Mouse (Mus musculus) G1E (cell line): ENCODE measurements around the gene Myl4. TPM values are rescaled to one million over a fixed set of nuclear protein-coding genes. Genes with fewer than 3 reads are reported as not detected.

Experiments used
- ATAC-seq: 2 replicates; pipeline ENCODE4 v1.8.0; 2016; ENCODE audit warnings: mild to moderate bottlenecking; ENCODE audit not compliant: insufficient number of reproducible peaks, poor library complexity, low FRiP score, severe bottlenecking; ENCODE audit errors: extremely low read depth
- DNase-seq: peaks from one replicate; pipeline ENCODE4 v3.0.0; 2012; ENCODE audit warnings: low spot score
- H3K27me3 ChIP-seq: 2 replicates; pipeline ENCODE4 v1.6.1; 2012; ENCODE audit warnings: mild to moderate bottlenecking, low read length, inconsistent platforms; ENCODE audit not compliant: insufficient read depth
- H3K36me3 ChIP-seq: replicated peaks from 2 replicates; pipeline ENCODE3; 2012; ENCODE audit warnings: mild to moderate bottlenecking, inconsistent platforms
- H3K4me1 ChIP-seq: 2 replicates; pipeline ENCODE4 v1.6.1; 2012; ENCODE audit warnings: low read depth, low read length, inconsistent platforms, mixed read lengths; ENCODE audit not compliant: insufficient read depth
- H3K4me3 ChIP-seq: 2 replicates; pipeline ENCODE4 v1.5.1; 2012; ENCODE audit warnings: low read depth, mild to moderate bottlenecking, inconsistent platforms, low read length, moderate library complexity, mixed read lengths
- H3K9me3 ChIP-seq: replicated peaks from 2 replicates; pipeline ENCODE4 v1.6.1; 2012; ENCODE audit warnings: inconsistent platforms
- CTCF ChIP-seq: IDR thresholded peaks from 2 replicates; pipeline ENCODE4 v1.5.1; 2012; ENCODE audit warnings: low read depth, low read length, inconsistent platforms, mixed read lengths
- GATA1 ChIP-seq: IDR thresholded peaks from 2 replicates; pipeline ENCODE4 v1.6.1; 2012; ENCODE audit warnings: borderline replicate concordance, low read length, inconsistent platforms, mixed read lengths
- GATA2 ChIP-seq: IDR thresholded peaks from 2 replicates; pipeline ENCODE4 v1.6.1; 2012; ENCODE audit warnings: low read depth, low read length, inconsistent platforms, borderline replicate concordance
- POLR2AphosphoS5 ChIP-seq: IDR thresholded peaks from 2 replicates; pipeline ENCODE4 v1.6.1; 2012; ENCODE audit warnings: low read depth, low read length, inconsistent platforms; ENCODE audit not compliant: insufficient replicate concordance
- TAL1 ChIP-seq: conservative IDR thresholded peaks from 2 replicates; pipeline ENCODE4 v1.6.1; 2012; ENCODE audit warnings: low read depth, low read length, inconsistent platforms, mixed read lengths
- polyA plus RNA-seq: library from polyadenylated mRNA; stranded (reverse); fragments of >175 nt; gene quantifications from 2 replicates; pipeline ENCODE4 v1.2.3, GENCODE M21; 2012
- total RNA-seq, 2 experiments: library from RNA; stranded (forward) in 1 of 2; stranded (reverse) in 1 of 2; fragments of 200-1000 nt in 1 of 2; fragments of >200 nt in 1 of 2; fragmentation: Nextera tagmentation in 1 of 2; gene quantifications; 2 replicates each; pipeline ENCODE4 v1.2.3; 2014 to 2017

Myl4 gene
- total and polyA plus RNA-seq, 3 experiments, result 0.38 TPM; not detected in 2

GRCm38 (mm10) chr11:104589570-104589969, 39.1 kb downstream of the Myl4 start:
- Histone ChIP-seq H3K9me3 (no peaks in the 10 kb centered on the region), H3K27me3 (peaks cover 37% of the 10 kb centered on the region), H3K36me3 (no peaks in the 10 kb centered on the region), H3K4me1 (peaks cover 26% of the 10 kb centered on the region), H3K4me3 (no peak overlapping the region)
- TF ChIP-seq TAL1, result no peak
- no peak for TF ChIP-seq GATA1
- TF ChIP-seq CTCF, result no peak
- no peak for TF ChIP-seq GATA2
- TF ChIP-seq POLR2AphosphoS5, result no peak
- no peak for ATAC-seq
- no peak for DNase-seq

DNA sequence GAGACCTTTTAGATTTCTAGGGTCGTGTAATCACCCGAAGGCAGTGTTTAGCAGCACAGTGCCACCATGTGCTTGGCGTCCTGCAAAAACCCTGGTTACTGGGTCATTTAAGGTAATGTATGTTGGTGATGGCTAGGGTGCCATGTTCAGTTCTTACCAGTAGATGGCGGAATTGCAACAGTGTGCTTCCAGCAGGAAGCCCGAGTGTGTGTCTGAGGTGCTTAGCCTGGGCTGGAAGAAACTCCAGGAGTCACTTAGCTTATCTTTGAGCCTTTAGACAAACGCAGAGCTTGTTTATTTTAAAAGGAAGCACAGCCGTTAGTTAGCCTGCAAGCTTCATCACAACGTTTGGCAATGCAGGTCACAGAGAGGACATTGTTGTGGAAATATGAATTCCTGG, 39.7 kb downstream of the Myl4 start:
- ATAC-seq (peak; percentile 62), DNase-seq (peak; percentile 58)
- H3K9me3 ChIP-seq, result no peaks in the 10 kb centered on the region
- no peak overlapping the region for H3K4me3 ChIP-seq
- peaks cover 26% of the 10 kb centered on the region for H3K4me1 ChIP-seq
- H3K36me3 ChIP-seq, result no peaks in the 10 kb centered on the region
- H3K27me3 ChIP-seq, result peaks cover 38% of the 10 kb centered on the region
- TF ChIP-seq POLR2AphosphoS5, result no peak
- peak; percentile 98 for TF ChIP-seq CTCF

DNA sequence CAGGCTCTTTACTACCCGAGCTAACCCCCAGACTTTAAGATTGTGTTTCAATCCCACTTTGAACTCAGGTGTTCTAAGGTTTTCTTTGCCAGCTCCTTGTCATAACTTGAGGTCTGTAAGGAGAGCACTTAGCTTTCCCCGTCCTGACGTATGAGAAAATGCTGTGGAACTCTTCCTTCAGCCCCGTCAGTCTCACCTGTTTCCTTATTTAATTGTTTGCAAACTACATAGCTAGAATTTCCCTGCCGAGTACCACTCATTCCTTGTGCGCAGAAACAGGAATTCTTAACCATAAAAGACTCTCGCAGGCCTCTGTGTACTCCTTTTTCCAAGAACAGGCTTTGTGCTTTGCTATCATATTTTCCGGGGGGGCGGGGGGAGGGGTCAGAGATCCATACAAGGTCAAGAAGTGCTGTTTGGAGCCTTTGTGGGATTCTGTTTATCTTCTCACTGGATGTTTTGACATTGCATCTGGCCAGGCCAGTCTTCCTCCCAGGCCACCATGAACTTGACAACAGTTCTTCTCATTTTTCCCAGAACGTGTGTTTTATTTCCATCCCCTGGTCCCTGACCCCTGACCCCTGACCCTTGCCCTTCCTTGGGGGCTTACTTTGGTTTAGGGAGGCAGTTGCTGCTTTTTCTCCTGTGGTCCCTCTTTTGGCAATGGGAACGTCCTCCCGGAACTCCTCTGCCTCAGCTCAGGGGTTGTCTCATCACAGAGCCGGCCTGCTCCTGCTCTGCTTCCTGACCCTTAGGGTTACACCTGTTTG, 41.8 kb downstream of the Myl4 start:
- H3K36me3 ChIP-seq, result no peaks in the 10 kb centered on the region
- H3K4me1 ChIP-seq, result peaks cover 36% of the 10 kb centered on the region
- no peak overlapping the region for H3K4me3 ChIP-seq
- DNase-seq (no peak), ATAC-seq (no peak)
- peaks cover 41% of the 10 kb centered on the region for H3K27me3 ChIP-seq
- H3K9me3 ChIP-seq, result no peaks in the 10 kb centered on the region
- TF ChIP-seq GATA2, result no peak
- no peak for TF ChIP-seq TAL1
- no peak for TF ChIP-seq GATA1
- TF ChIP-seq POLR2AphosphoS5, result no peak
- TF ChIP-seq CTCF, result no peak

DNA sequence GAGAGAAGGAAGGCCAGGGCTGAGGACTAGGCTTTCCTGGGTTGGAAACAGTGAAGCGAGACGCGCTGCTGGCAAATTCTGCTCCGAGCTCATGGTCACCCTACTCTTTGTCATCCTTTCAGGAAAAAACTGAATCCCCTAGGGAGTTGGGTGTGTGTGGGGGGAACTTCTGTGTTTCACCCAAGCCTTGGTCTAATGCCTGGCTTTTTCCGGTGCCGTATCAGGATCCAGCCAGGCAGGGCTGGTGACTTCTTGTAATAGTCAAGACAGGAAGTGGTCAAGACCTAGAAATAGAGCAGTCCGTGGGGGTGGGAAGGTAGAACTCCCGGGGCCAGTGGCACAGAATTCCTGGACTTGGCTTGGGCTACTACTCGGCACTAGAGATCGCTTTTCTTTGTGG, 45.9 kb downstream of the Myl4 start:
- no peaks in the 10 kb centered on the region for H3K36me3 ChIP-seq
- ATAC-seq, result no peak
- H3K4me3 ChIP-seq, result no peak overlapping the region
- TF ChIP-seq GATA1, result no peak
- TF ChIP-seq GATA2, result no peak
- TF ChIP-seq TAL1, result no peak
- no peak for TF ChIP-seq CTCF
- no peak for TF ChIP-seq POLR2AphosphoS5
- H3K27me3 ChIP-seq, result peaks cover 58% of the 10 kb centered on the region
- no peak for DNase-seq
- H3K9me3 ChIP-seq, result no peaks in the 10 kb centered on the region
- H3K4me1 ChIP-seq, result peaks cover 22% of the 10 kb centered on the region

GRCm38 (mm10) chr11:104599265-104599945, 48.9 kb downstream of the Myl4 start:
- Histone ChIP-seq H3K27me3 (peaks cover 58% of the 10 kb centered on the region), H3K4me1 (peaks cover 16% of the 10 kb centered on the region), H3K36me3 (no peaks in the 10 kb centered on the region), H3K9me3 (no peaks in the 10 kb centered on the region), H3K4me3 (no peak overlapping the region)
- ATAC-seq (no peak), DNase-seq (no peak)
- TF ChIP-seq POLR2AphosphoS5 (no peak), GATA1 (no peak), GATA2 (no peak), TAL1 (no peak), CTCF (no peak)

DNA sequence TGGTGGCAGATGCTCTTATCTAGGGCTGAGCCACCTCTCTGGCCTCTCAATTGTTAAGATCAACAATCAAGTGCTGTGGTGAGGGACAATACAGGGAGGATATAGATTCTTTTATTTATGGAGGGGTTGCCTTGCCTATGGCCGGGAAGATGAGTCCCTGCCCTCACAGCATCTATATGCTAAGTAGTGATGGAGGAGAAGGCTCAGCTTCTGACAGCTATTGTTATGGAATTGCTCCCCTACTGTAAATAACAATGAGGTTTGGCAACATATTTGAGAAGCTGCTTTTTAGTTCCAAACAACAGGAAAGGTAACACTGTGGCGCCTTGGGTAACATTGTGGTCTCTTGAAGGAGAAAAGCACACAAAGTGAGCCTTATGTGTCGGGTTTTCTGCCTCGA, 50.2 kb downstream of the Myl4 start:
- H3K4me1 ChIP-seq, result peaks cover 21% of the 10 kb centered on the region
- peaks cover 66% of the 10 kb centered on the region for H3K27me3 ChIP-seq
- H3K4me3 ChIP-seq, result no peak overlapping the region
- DNase-seq, result no peak
- ATAC-seq, result no peak
- TF ChIP-seq CTCF (no peak), TAL1 (no peak), GATA2 (no peak), GATA1 (no peak), POLR2AphosphoS5 (no peak)
- no peaks in the 10 kb centered on the region for H3K36me3 ChIP-seq
- H3K9me3 ChIP-seq, result no peaks in the 10 kb centered on the region
